Mouse (Mus musculus) stomach, postnatal 0 days (tissue): ENCODE data around the gene Art1. TPM values are rescaled to one million over a fixed set of nuclear protein-coding genes. Genes with fewer than 3 reads are reported as not detected.

Experiments
- ATAC-seq: fragments of 200-750 bp; cut with Nextera tagmentation; 2 replicates; pipeline ENCODE4 v1.8.0; 2017; ENCODE audit not compliant: low FRiP score, low TSS enrichment
- DNase-seq: peaks from one replicate; pipeline ENCODE4 v3.0.0-alpha.2; 2016; ENCODE audit warnings: low spot score
- H3K27ac ChIP-seq: fragments of 300-500 bp; sonication (generic); replicated peaks from 2 replicates; pipeline ENCODE4 v1.5.1; 2014; ENCODE audit warnings: mild to moderate bottlenecking, control low read depth
- H3K27me3 ChIP-seq: fragments of 300-500 bp; sonication (generic); 2 replicates; pipeline ENCODE4 v1.6.1; 2014; ENCODE audit warnings: low read length; ENCODE audit not compliant: control insufficient read depth, insufficient read depth
- H3K36me3 ChIP-seq: fragments of 300-500 bp; sonication (generic); 2 replicates; pipeline ENCODE4 v1.6.1; 2014; ENCODE audit warnings: low read length, mixed read lengths; ENCODE audit not compliant: control insufficient read depth, insufficient read depth
- H3K4me1 ChIP-seq: fragments of 300-500 bp; sonication (generic); replicated peaks from 2 replicates; pipeline ENCODE4 v1.6.1; 2014; ENCODE audit warnings: antibody characterized with exemption; ENCODE audit not compliant: control insufficient read depth, insufficient read depth
- H3K4me2 ChIP-seq: fragments of 300-500 bp; sonication (generic); replicated peaks from 2 replicates; pipeline ENCODE4 v1.6.1; 2014; ENCODE audit warnings: low read depth, mild to moderate bottlenecking, control low read depth, moderate library complexity
- H3K4me3 ChIP-seq: fragments of 300-500 bp; sonication (generic); 2 replicates; pipeline ENCODE4 v1.5.1; 2014; ENCODE audit warnings: low read depth, low read length, control low read depth
- H3K9ac ChIP-seq: fragments of 300-500 bp; sonication (generic); 2 replicates; pipeline ENCODE4 v1.6.1; 2014; ENCODE audit warnings: mild to moderate bottlenecking, low read length, control low read depth, mixed read lengths
- H3K9me3 ChIP-seq: fragments of 300-500 bp; sonication (generic); 2 replicates; pipeline ENCODE4 v1.6.1; 2016; ENCODE audit warnings: low read length; ENCODE audit not compliant: control insufficient read depth
- CTCF ChIP-seq: IDR thresholded peaks from 2 replicates; pipeline ENCODE4 v1.5.1; 2016; ENCODE audit warnings: antibody characterized with exemption, low read depth, mild to moderate bottlenecking, moderate library complexity
- EP300 ChIP-seq: optimal IDR thresholded peaks from 2 replicates; pipeline ENCODE3; 2016; ENCODE audit warnings: antibody characterized with exemption
- WGBS: fragments of 180-500 bp; shearing (Covaris S2); extraction: QIAGEN DNeasy Blood & Tissue Kit; methylation state at CpG from one replicate; pipeline ENCODE4 v1.1.7; 2014; 5-methylcytosine and 5-hydroxymethylcytosine counted together
- polyA plus RNA-seq: library from polyadenylated mRNA; unstranded; fragments of >200 nt; fragmentation: Nextera tagmentation; extraction: Ambion mirVana; gene quantifications from 2 replicates; pipeline ENCODE4 v1.2.1, GENCODE M21; 2015

Art1 gene
- polyA plus RNA-seq = 0.25 and 0.38 TPM in 2 replicates

DNA sequence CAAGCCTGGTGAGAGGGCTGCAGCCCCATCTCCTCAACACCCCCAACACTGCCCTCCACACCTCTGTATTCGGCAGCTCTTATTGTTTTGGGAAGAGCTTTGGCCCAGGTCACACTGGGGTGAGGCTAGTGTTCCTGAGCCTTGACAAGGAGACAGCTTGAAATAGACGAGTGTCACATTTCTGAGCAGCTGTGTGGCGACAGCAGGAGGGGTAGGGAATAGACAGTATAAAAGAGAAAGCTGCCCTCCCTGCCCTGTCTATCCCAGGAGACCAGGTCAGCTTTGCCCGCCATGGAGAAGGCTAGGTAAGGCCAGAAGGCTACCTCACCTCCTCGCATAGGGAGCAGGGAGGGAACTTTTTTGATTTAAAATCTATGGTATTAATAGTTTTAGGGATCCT is at the start of gene Art1:
Gene Art1 (plus strand): TSS at position 257 of the 400 bp plus-strand sequence.
- H3K4me3 ChIP-seq = no peak within 1 kb of the TSS
- 75% methylated on average over 5 of the region's 5 CpGs for WGBS
- H3K27me3 ChIP-seq = no peaks in the 10 kb centered on the region
- H3K9ac ChIP-seq = no peak within 1 kb of the TSS
- ATAC-seq (no peak), DNase-seq (no peak)
- H3K36me3 ChIP-seq = no peaks in the 10 kb centered on the region
- H3K4me1 ChIP-seq = no peaks in the 10 kb centered on the region
- H3K27ac ChIP-seq = no peak within 1 kb of the TSS
- no peaks in the 10 kb centered on the region for H3K9me3 ChIP-seq
- H3K4me2 ChIP-seq = no peak within 1 kb of the TSS
- TF ChIP-seq CTCF (no peak), EP300 (no peak)

DNA sequence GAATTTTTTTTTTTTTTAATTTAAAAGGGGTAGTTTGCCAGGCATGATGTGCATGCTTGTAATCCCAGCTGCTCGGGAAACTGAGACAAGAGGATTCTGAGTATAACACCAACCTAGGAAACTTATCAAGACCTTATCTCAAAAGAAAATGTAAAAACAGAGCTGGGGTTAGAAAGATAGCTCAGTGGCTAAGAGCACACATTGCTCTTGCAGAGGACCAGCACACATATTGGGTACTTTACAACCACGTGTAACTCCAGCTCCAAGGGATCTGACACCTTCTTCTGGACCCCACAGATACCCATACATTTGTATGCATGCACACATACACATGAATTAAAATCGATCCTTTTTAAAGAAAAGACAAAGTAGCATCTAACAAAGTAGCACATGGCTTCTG is 40.2 kb upstream of the Art1 start:
- ATAC-seq (no peak), DNase-seq (no peak)
- Histone ChIP-seq H3K9me3 (no peaks in the 10 kb centered on the region), H3K4me1 (peaks cover 7% of the 10 kb centered on the region; the same call in 1 of the 2 replicates), H3K36me3 (no peaks in the 10 kb centered on the region), H3K4me3 (no peak overlapping the region), H3K27me3 (no peaks in the 10 kb centered on the region), H3K9ac (no peak overlapping the region), H3K4me2 (no peak overlapping the region), H3K27ac (no peak overlapping the region)
- 81% methylated on average over 3 of the region's 3 CpGs for WGBS
- no peak for TF ChIP-seq CTCF

DNA sequence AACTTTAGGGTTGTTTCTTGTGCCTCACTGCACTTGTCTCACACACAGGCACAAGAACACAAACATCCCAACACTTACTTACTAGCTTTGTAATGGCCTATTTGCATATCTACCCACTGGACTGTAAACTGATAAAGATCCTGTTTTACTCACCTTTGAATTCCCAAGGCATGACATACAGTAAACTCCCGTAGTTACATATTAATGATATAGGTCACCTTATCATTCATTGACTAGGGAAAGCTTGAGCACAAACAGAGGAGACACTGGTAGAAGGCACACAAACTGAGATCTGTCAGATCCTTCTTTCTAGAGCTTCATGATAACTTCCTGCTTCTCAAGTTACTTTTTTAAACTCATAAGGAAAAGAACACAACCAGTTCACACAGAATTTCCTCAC is 39.3 kb upstream of the Art1 start:
- Histone ChIP-seq H3K9ac (no peak overlapping the region), H3K9me3 (no peaks in the 10 kb centered on the region), H3K27me3 (no peaks in the 10 kb centered on the region), H3K27ac (no peak overlapping the region), H3K4me1 (peaks cover 7% of the 10 kb centered on the region; the same call in 1 of the 2 replicates), H3K4me2 (no peak overlapping the region), H3K36me3 (no peaks in the 10 kb centered on the region), H3K4me3 (no peak overlapping the region)
- DNase-seq = no peak
- WGBS = 62% methylated on average over 1 of the region's 1 CpGs
- no peak for ATAC-seq
- no peak for TF ChIP-seq CTCF
- no peak for TF ChIP-seq EP300

DNA sequence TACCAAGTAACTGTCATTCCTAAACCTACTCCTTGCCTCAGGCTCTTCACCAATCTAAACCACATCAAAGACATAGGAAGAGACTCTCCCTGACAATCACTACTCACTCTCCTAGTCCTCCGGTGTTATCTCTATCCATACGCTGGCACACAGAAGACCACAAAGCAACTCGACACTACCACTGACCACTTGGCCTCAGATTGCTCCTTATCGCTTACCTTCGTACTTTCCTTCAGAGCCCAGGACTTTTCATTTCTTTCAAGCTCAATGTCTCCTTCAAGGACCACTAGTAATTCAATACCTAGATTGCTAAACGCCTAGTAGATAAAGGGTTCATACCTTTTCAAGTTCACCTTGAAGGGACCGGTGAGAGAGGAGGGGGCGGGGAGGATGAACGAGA is 37.7 kb upstream of the Art1 start:
- H3K9ac ChIP-seq = 0 out of 2 replicates have a peak overlapping the region, but pooled peaks have one; percentile 8
- no peaks in the 10 kb centered on the region for H3K36me3 ChIP-seq
- H3K27ac ChIP-seq = no peak overlapping the region
- H3K9me3 ChIP-seq = no peaks in the 10 kb centered on the region
- H3K4me2 ChIP-seq = peak overlapping the region; percentile 70
- H3K27me3 ChIP-seq = no peaks in the 10 kb centered on the region
- ATAC-seq (no peak), DNase-seq (no peak)
- 68% methylated on average over 9 of the region's 9 CpGs for WGBS
- H3K4me1 ChIP-seq = peaks cover 7% of the 10 kb centered on the region; the same call in 1 of the 2 replicates
- no peak for TF ChIP-seq CTCF
- no peak for TF ChIP-seq EP300
- H3K4me3 ChIP-seq = peak overlapping the region; percentile 71; the same call in 1 of the 2 replicates

DNA sequence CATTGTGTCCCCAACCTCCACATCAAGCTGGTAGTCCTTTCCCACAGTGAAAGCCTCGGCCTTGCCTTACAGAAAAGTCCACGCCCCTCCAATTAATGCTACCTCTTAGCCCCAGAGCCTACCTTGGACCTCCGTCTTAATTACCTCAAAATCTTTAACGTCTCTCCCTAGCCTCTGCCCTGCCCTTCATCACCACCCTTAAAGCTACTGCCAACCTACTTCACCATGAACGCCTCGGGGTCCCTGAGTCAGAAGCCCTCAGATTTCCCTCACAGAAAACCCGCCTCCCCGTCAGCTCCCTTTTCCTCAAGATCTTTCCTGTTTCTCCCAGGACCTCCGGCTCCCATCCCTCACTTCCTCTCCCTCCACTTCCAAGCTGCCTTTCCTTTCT is 36.9 kb upstream of the Art1 start:
- H3K27ac ChIP-seq = peak overlapping the region; percentile 87
- DNase-seq = no peak
- WGBS = under 1% methylated on average over 9 of the region's 9 CpGs

DNA sequence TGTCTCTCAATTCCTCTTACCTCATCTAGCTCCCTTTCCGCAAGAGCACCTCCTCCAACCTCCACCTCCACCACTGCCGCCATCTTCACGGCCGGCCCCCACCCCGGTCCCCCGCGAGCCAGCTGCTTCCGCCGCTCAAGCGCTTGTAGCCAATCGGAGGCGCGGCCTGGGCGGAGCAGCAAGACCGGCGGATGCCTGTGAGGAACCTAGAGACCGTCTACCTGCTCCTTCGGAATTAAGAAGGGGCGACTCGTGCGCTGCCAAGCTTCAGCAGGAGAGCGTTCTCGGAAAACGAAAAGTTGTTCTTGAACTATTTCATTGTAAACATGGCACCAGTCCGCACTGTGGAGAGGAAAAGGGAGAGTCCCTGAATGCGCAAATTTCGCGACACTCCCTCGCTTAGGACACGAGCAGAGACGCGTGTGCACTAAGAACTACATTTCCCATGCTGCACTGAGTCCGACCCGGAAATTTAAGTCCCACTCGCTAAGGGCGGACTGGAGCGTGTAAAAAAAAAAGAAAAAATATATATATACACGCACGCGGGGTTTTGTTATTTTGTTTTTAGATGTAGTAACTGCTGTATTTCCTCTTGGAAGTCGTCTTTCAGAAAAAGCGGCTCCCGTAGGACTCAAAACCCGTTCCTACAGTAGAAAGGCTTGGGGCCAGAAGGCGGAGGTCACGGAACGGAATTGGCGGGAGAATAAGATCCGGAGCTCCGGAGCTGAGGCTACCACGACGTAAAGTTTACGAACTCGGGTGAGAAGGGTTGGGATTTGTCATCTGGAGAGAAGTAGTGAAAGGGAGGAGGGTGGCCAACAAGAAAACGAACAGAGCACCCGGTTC is 36.3 kb upstream of the Art1 start, which contains the start of the genes Rnf121, Xndc1 and Xntrpc:
Gene Rnf121 (minus strand): TSS at position 424 of the 846 bp plus-strand sequence.
Gene Xndc1 (plus strand): TSS at position 466 of the 846 bp plus-strand sequence.
Gene Xntrpc (plus strand): TSS at position 668 of the 846 bp plus-strand sequence.
- TF ChIP-seq CTCF (no peak), EP300 (no peak)
- H3K4me3 ChIP-seq = peak within 1 kb of the TSS; percentile 71
- under 1% methylated on average over 56 of the region's 56 CpGs for WGBS
- H3K4me2 ChIP-seq = peak within 1 kb of the TSS; percentile 70
- ATAC-seq (peak; percentile 98), DNase-seq (peak; percentile 95)
- no peaks in the 10 kb centered on the region for H3K9me3 ChIP-seq
- peak within 1 kb of the TSS; percentile 87 for H3K27ac ChIP-seq
- H3K36me3 ChIP-seq = no peaks in the 10 kb centered on the region
- H3K27me3 ChIP-seq = no peaks in the 10 kb centered on the region
- peaks cover 7% of the 10 kb centered on the region; the same call in 1 of the 2 replicates for H3K4me1 ChIP-seq
- peak within 1 kb of the TSS; percentile 64 for H3K9ac ChIP-seq

More for the DNA sequence above, 36.9 kb upstream of the Art1 start:
- H3K9me3 ChIP-seq = no peaks in the 10 kb centered on the region
- ATAC-seq = peak; percentile 17; the same call in 1 of the 2 replicates
- peak overlapping the region; percentile 71 for H3K4me3 ChIP-seq
- TF ChIP-seq EP300 = no peak
- no peak for TF ChIP-seq CTCF
- peaks cover 7% of the 10 kb centered on the region; the same call in 1 of the 2 replicates for H3K4me1 ChIP-seq
- no peaks in the 10 kb centered on the region for H3K27me3 ChIP-seq
- no peaks in the 10 kb centered on the region for H3K36me3 ChIP-seq
- peak overlapping the region; percentile 70 for H3K4me2 ChIP-seq
- H3K9ac ChIP-seq = peak overlapping the region; percentile 64
